Mouse (Mus musculus) left cerebral cortex, adult 9 months (tissue): ENCODE measurements around the gene Mfsd10.
A peak's percentile ranks its signal among the peaks of the same experiment; 100 is the strongest.
"Not testable (repeated sequence)": the region's sequence is repeated elsewhere in the genome, so short reads cannot be mapped to it uniquely, and the experiment has no call there.

ENCODE experiments used
- DNase-seq, 2 experiments: peaks; one replicate each; pipeline ENCODE4 v3.0.0; 2022; ENCODE audit warnings: low spot score in 2 of 2

Mfsd10 gene

GRCm38 (mm10) chr5:34607100-34607880 lies 29.7 kb downstream of the Mfsd10 start:
- peak in 1 of 2 experiments; percentile 24 for DNase-seq

DNA sequence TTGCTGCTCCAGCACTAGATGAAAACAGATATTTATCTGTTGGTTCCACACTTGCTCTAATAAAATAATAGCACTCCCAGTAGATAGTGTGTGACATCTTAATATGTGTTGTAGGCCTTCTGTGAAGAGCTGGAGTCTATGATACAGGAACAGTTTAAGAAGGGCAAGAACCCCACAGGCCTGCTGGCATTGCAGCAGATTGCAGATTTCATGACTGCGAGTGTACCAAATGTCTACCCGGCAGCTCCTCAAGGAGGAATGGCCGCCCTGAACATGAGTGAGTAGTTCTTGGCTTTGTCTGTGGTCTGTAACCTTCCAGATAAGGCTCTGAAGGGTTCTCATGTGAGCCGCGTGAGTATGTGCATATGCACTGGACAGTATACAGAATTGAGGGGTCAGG lies 32.4 kb downstream of the Mfsd10 start:
- no peak for DNase-seq

GRCm38 (mm10) chr5:34593202-34593727 lies 43.7 kb downstream of the Mfsd10 start:
- DNase-seq: no peak

DNA sequence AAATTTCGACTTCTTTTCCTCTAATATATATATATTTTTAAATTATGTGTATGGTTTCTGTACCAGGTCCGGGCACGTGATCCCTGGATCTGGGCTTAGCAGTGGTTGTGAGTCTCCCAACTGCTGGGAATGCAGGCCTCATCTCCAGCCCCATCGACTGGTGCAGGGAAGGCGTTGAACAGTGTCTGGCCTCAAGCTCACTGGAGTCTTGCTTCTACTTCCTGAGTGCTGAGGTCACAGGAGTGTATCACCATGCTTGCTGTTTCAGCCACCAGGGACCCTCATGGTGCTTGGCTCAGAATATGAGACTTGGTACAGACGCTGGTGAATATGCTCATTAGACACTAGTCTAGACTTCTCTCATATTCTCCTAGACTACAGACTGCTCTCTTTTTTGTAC lies 44.3 kb downstream of the Mfsd10 start:
- no peak for DNase-seq

DNA sequence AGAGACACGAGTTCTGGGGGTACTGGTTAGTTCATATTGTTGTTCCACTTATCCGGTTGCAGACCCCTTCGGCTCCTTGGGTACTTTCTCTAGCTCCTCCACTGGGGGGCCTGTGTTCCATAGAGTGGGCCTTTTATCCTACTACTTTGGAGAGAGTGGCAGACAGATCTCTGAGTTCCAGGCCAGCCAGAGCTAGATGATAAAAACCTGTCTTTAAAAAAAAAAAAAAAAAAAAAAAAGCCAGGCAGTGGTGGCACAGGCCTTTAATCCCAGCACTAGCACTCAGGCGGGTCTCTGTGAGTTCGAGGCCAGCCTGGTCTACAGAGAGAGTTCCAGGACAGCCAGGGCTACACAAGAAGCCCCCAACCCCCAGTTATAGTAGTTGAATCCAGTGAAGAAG lies 44.8 kb downstream of the Mfsd10 start:
- DNase-seq: not testable (repeated sequence)

GRCm38 (mm10) chr5:34591388-34592004 lies 45.5 kb downstream of the Mfsd10 start:
- no peak for DNase-seq

GRCm38 (mm10) chr5:34590702-34591101 lies 46.3 kb downstream of the Mfsd10 start:
- DNase-seq: no peak

DNA sequence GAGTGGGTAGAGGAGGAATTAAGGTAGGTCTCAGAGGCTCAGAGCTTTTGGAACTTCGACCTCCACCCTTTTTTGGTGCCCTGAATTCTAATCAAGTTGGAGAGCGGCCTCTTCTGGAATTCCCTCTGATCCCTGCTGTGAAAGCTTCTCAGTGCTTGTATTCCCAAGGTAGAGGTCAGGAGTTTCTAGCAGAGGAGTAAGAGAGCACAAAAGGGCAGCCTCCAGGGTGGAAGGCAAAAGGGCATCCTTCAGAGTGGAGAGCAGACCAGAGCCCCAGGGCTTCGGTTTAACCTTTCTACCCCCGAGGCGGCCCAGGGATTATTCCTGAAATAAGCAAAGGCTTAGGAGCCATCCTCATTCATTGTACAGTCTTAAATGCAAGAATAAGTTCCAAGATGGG lies 47.0 kb downstream of the Mfsd10 start:
- no peak for DNase-seq

DNA sequence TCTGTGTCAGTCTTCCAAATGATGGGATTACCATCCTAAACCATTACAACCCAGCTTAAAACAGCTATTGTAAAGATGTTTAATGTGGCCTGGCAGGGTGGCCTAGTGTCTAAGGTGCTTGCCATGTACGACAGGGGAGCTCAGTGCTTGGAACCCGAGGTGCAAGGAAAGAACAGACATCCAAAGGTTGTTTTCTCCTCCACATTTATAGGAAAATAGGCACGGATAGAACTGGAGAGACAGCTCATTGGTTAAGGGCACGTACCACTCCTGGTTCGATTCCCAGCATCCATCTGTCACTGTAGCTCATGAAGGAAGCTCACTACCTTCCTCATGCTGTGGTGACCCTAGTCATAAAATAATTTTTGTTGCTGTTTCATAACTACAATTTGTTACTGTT lies 49.1 kb downstream of the Mfsd10 start:
- no peak for DNase-seq

GRCm38 (mm10) chr5:34585216-34585615 lies 51.8 kb downstream of the Mfsd10 start:
- DNase-seq: no peak
